Mouse (Mus musculus) cerebellum, adult 8-10 months (tissue): ENCODE measurements at regions not wholly inside any gene's neighbourhood (a gene's known extent, or its start where the extent isn't known, plus 50 kb on each side); places are given as distances from the start of the nearest gene placed in this dataset.
A peak's percentile ranks its signal among the peaks of the same experiment; 100 is the strongest.

ENCODE experiments used
- DNase-seq: peaks from one replicate; pipeline ENCODE4 v3.0.0; 2022

GRCm38 (mm10) chr1:132820136-132820535 is 59.9 kb upstream of the Lrrn2 start:
- DNase-seq: no peak

GRCm38 (mm10) chr1:132818296-132818695 is 61.8 kb upstream of the Lrrn2 start:
- no peak for DNase-seq

- DNase-seq: no peak
Measured at GRCm38 (mm10) chr1:132817366-132817765, 62.7 kb upstream of the Lrrn2 start.

- no peak for DNase-seq
Measured at GRCm38 (mm10) chr1:132805543-132805942, 63.9 kb upstream of the Nfasc start.

GRCm38 (mm10) chr1:132803842-132804241 is 62.2 kb upstream of the Nfasc start:
- DNase-seq: peak; percentile 30

GRCm38 (mm10) chr1:132802380-132802779 is 60.8 kb upstream of the Nfasc start:
- peak; percentile 58 for DNase-seq

- no peak for DNase-seq
Measured at GRCm38 (mm10) chr1:132800285-132800684, 58.7 kb upstream of the Nfasc start.

GRCm38 (mm10) chr1:132799258-132799657 is 57.7 kb upstream of the Nfasc start:
- no peak for DNase-seq

GRCm38 (mm10) chr1:132794462-132794861 is 52.9 kb upstream of the Nfasc start:
- DNase-seq: no peak
